Mouse (Mus musculus) erythroblast, embryonic 14.5 days (primary cell): Measurements from ENCODE around the gene Olfr1444.

Experiments used
- GATA1 ChIP-seq: IDR thresholded peaks from 2 replicates; pipeline ENCODE4 v1.6.1; 2012; ENCODE audit warnings: low read length, inconsistent platforms, mixed read lengths
- TAL1 ChIP-seq: IDR thresholded peaks from 3 replicates; pipeline ENCODE4 v1.6.1; 2012; ENCODE audit warnings: low read length, inconsistent platforms, mixed read lengths

- TF ChIP-seq GATA1, result no peak
- TF ChIP-seq TAL1, result no peak
Measured at GRCm38 (mm10) chr19:12856983-12857382, at the start of gene Olfr1444.
